Mouse (Mus musculus) olfactory bulb, adult 2 months (tissue): ENCODE data around the gene Syngr2. TPM values are rescaled to one million over a fixed set of nuclear protein-coding genes. Genes with fewer than 3 reads are reported as not detected.
A peak's percentile ranks its signal among the peaks of the same experiment; 100 is the strongest.

Experiments used
- H3K27ac ChIP-seq: fragments of 200-500 bp; 2 replicates; pipeline ENCODE4 v1.5.1; 2012; ENCODE audit warnings: low read depth, low read length; ENCODE audit not compliant: insufficient read depth
- H3K4me1 ChIP-seq: fragments of 200-500 bp; 2 replicates; pipeline ENCODE4 v1.6.1; 2012; ENCODE audit warnings: low read length; ENCODE audit not compliant: control insufficient read depth, insufficient read depth
- H3K4me3 ChIP-seq: fragments of 200-500 bp; 2 replicates; pipeline ENCODE4 v1.5.1; 2012; ENCODE audit warnings: mild to moderate bottlenecking, low read depth, low read length, moderate library complexity; ENCODE audit not compliant: insufficient read depth
- CTCF ChIP-seq: fragments of 200-500 bp; IDR thresholded peaks from 2 replicates; pipeline ENCODE4 v1.5.1; 2012; ENCODE audit warnings: low read depth, mild to moderate bottlenecking, low read length, moderate library complexity; ENCODE audit not compliant: insufficient read depth
- POLR2A ChIP-seq: fragments of 200-500 bp; IDR thresholded peaks from 2 replicates; pipeline ENCODE4 v1.6.1; 2012; ENCODE audit warnings: mild to moderate bottlenecking, low read depth, low read length, moderate library complexity; ENCODE audit not compliant: insufficient read depth
- WGBS: fragments of 180-500 bp; shearing (Covaris S2); methylation state at CpG from one replicate; pipeline ENCODE4 v1.1.7; 2018; 5-methylcytosine and 5-hydroxymethylcytosine counted together
- polyA plus RNA-seq: library from polyadenylated mRNA; stranded (reverse); fragments of >200 nt; gene quantifications from 2 replicates; pipeline ENCODE4 v1.2.4, GENCODE M21; 2012; ENCODE audit warnings: low replicate concordance; ENCODE audit not compliant: missing spikeins, insufficient read depth, insufficient read length

Gene Syngr2
- not detected in 2 replicates for polyA plus RNA-seq

GRCm38 (mm10) chr11:117809407-117810311 is at the start of gene Syngr2, which contains the start of gene Gm20708:
Gene Syngr2 (plus strand): TSS chr11:117809668.
Gene Gm20708 (plus strand): TSS chr11:117809668.
- no peak within 1 kb of the TSS for H3K27ac ChIP-seq
- TF ChIP-seq POLR2A (no peak), CTCF (no peak)
- peaks cover 16% of the 10 kb centered on the region for H3K4me1 ChIP-seq
- WGBS, result 1% methylated on average over 75 of the region's 75 CpGs
- H3K4me3 ChIP-seq, result peak within 1 kb of the TSS; percentile 55

DNA sequence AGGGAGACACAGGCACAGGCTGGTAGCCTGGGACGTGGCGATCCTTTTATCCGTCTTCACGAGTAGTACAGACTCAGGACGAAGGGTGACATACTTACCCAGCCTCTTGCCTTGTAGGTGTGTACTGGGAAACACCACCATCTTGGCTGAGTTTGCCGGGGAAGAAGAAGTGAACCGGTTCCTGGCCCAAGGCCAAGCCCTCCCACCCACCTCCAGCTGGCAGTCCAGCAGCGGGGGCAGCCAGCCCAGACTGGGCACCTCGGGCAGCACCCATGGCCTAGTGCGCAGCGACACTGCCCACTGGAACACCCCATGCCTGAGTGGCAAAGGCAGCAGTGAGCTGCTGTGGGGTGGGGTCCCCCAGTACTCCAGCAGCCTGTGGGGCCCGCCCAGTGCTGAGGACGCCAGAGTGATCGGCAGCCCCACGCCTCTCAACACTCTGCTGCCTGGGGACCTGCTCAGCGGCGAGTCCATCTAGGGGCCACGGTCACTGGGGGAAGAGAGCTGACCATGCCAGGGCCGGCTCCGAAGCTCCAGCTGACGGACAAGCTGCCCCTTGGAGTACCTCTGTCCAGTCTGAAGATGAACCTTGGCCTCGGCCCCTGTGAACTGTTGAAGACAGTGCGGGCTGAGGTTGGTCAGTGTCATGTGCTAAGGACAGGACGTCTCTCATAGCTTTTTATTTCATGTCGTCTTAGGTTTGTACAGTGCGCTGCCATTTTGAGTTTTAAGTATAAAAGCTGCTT is 48.9 kb upstream of the Syngr2 start:
- no peak for TF ChIP-seq CTCF
- no peak for TF ChIP-seq POLR2A
- H3K4me1 ChIP-seq, result peaks cover 8% of the 10 kb centered on the region; the same call in 1 of the 2 replicates
- H3K27ac ChIP-seq, result no peak overlapping the region
- no peak overlapping the region for H3K4me3 ChIP-seq
- WGBS, result 81% methylated on average over 26 of the region's 26 CpGs

DNA sequence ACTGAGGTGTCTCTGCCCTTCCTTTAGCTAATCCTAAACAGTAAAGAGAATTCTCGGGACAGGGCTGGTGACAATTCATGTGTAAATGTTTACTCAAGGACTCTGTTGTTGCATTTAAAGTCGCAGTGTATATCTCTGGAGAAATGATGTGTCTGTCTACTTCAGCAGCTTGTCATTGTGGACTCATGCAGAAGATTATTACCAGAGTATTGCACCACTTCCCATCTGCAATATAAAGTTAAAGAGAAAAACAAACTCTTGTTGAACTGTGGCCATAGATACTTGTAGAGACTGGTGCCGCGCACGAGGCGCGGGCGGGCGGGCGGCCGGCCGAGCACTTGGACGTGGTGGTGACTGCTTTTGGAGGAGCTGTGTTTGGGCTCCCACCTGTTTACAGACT is 47.7 kb upstream of the Syngr2 start:
- Histone ChIP-seq H3K27ac (no peak overlapping the region), H3K4me1 (peaks cover 8% of the 10 kb centered on the region; the same call in 1 of the 2 replicates), H3K4me3 (no peak overlapping the region)
- 91% methylated on average over 13 of the region's 13 CpGs for WGBS
- TF ChIP-seq CTCF (no peak), POLR2A (no peak)

DNA sequence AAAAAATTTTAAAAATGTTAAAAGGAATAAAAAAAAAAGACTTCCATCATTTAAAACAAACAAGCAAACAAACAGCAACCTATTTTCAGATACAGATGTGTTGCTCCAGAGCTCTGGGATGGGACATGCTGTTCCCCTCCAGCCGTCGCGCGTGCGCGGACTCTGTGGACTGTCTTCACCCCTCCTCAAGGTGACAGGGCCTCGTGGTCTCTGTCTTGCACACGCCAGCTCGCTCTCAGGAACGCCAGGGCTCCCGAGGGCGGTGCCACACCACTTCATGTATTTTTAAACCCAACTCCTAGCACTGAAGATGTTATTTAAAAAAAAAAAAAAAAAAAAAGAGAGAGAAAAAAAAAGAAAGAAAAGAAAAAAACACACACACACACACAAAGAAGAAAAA is 47.2 kb upstream of the Syngr2 start:
- 65% methylated on average over 12 of the region's 12 CpGs for WGBS
- H3K27ac ChIP-seq, result no peak overlapping the region
- TF ChIP-seq CTCF (no peak), POLR2A (no peak)
- H3K4me3 ChIP-seq, result no peak overlapping the region
- peaks cover 8% of the 10 kb centered on the region; the same call in 1 of the 2 replicates for H3K4me1 ChIP-seq

GRCm38 (mm10) chr11:117764319-117764718 is 45.1 kb upstream of the Syngr2 start:
- 92% methylated on average over 9 of the region's 9 CpGs for WGBS
- H3K4me1 ChIP-seq, result peaks cover 8% of the 10 kb centered on the region
- no peak overlapping the region for H3K27ac ChIP-seq
- no peak overlapping the region for H3K4me3 ChIP-seq
- no peak for TF ChIP-seq POLR2A
- TF ChIP-seq CTCF, result no peak

DNA sequence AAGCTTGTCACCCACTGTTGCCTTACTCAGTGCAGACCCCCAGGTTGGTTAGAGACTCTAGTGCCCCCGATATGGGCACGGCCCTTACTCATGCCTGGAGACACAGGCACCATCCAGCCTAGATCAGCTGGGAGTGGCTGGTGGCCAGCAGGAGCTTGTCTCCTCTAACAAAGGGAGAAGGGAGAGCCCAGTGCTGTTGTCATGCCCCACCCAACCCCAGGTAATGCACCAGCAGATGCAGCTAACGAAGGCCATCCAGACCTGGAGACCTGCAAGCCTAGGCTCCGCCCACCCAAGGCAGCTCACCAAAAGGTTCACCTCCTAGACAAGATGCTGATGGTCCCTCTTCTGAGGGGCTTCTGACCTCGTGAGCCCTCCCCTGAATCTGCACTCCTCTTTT is 44.1 kb upstream of the Syngr2 start:
- Histone ChIP-seq H3K4me1 (peaks cover 6% of the 10 kb centered on the region), H3K27ac (no peak overlapping the region), H3K4me3 (no peak overlapping the region)
- 90% methylated on average over 5 of the region's 5 CpGs for WGBS
- TF ChIP-seq POLR2A (no peak), CTCF (no peak)

GRCm38 (mm10) chr11:117766275-117766674 is 43.2 kb upstream of the Syngr2 start:
- no peak overlapping the region for H3K4me3 ChIP-seq
- TF ChIP-seq CTCF (no peak), POLR2A (no peak)
- H3K4me1 ChIP-seq, result peaks cover 2% of the 10 kb centered on the region
- WGBS, result 78% methylated on average over 3 of the region's 3 CpGs
- H3K27ac ChIP-seq, result no peak overlapping the region

- H3K27ac ChIP-seq, result no peak overlapping the region
- no peaks in the 10 kb centered on the region; the same call in 1 of the 2 replicates for H3K4me1 ChIP-seq
- H3K4me3 ChIP-seq, result no peak overlapping the region
- 57% methylated on average over 20 of the region's 20 CpGs for WGBS
- TF ChIP-seq CTCF, result no peak
- no peak for TF ChIP-seq POLR2A
These were observed 40.5 kb upstream of the Syngr2 start for GRCm38 (mm10) chr11:117768725-117769682.
